Mouse (Mus musculus): ENCODE measurements around the gene Tap2. TPM values are rescaled to one million over a fixed set of nuclear protein-coding genes. Genes with fewer than 3 reads are reported as not detected.
A peak's percentile ranks its signal among the peaks of the same experiment; 100 is the strongest.

Tap2 gene
- polyA plus RNA-seq, 1 experiment from 2014 or later: 5.9 TPM

GRCm38 (mm10) chr17:34197904-34198520, 5.3 kb upstream of the Tap2 start:
- TF ChIP-seq CTCF (IDR thresholded peaks at IDR 0.05; ENCODE audit: low read depth) (no peak), EP300 (optimal IDR thresholded peaks at IDR 0.05) (no peak)
- Histone ChIP-seq H3K36me3 (ENCODE audit: control insufficient read depth, insufficient read depth, low read length) (no peaks in the 10 kb centered on the region), H3K9ac (ENCODE audit: low read length) (peak overlapping the region; percentile 48), H3K4me1 (replicated peaks; ENCODE audit: control insufficient read depth, insufficient read depth) (no peaks in the 10 kb centered on the region), H3K4me3 (ENCODE audit: low read depth, low read length) (peak overlapping the region; percentile 50), H3K27me3 (ENCODE audit: control insufficient read depth, insufficient read depth, low read length) (no peaks in the 10 kb centered on the region; the same call in 1 of the 2 replicates), H3K4me2 (replicated peaks; ENCODE audit: low read depth) (peak overlapping the region; percentile 76), H3K27ac (replicated peaks) (0 out of 2 replicates have a peak overlapping the region, but pooled peaks have one; percentile 14), H3K9me3 (ENCODE audit: control insufficient read depth, low read length) (no peaks in the 10 kb centered on the region)
- peak; percentile 48 for DNase-seq (ENCODE audit: low spot score)
- WGBS: 2% methylated on average over 32 of the region's 32 CpGs
- ATAC-seq (ENCODE audit: low FRiP score, low TSS enrichment): peak; percentile 43; the same call in 1 of the 2 replicates

DNA sequence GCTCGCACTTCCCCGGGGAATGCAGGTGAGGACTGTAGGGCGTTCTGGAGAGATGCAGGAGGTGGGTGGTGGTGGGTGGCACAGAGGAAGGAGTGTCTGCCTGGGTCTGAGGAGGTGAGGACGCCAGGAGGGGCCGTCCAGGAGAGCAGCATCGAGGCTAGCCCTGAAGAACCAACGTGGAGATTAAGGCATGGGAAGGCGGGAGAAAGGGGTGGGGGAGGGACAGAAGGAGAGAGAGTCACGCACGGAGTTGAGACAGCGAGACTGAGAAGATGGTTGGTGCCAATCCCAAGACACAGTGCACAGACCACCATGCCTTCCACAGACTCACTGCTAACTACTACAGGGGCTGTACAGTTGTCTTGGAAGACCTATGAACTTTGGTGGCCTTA, 4.8 kb upstream of the Tap2 start:
- ATAC-seq (ENCODE audit: low FRiP score, low TSS enrichment) (no peak), DNase-seq (ENCODE audit: low spot score) (no peak)
- Histone ChIP-seq H3K4me1 (replicated peaks; ENCODE audit: control insufficient read depth, insufficient read depth) (no peaks in the 10 kb centered on the region), H3K9ac (ENCODE audit: low read length) (peak overlapping the region; percentile 48), H3K27ac (replicated peaks) (no peak overlapping the region), H3K4me2 (replicated peaks; ENCODE audit: low read depth) (peak overlapping the region; percentile 76), H3K9me3 (ENCODE audit: control insufficient read depth, low read length) (no peaks in the 10 kb centered on the region), H3K4me3 (ENCODE audit: low read depth, low read length) (peak overlapping the region; percentile 50), H3K36me3 (ENCODE audit: control insufficient read depth, insufficient read depth, low read length) (no peaks in the 10 kb centered on the region), H3K27me3 (ENCODE audit: control insufficient read depth, insufficient read depth, low read length) (no peaks in the 10 kb centered on the region; the same call in 1 of the 2 replicates)
- no peak for TF ChIP-seq CTCF (IDR thresholded peaks at IDR 0.05; ENCODE audit: low read depth)
- TF ChIP-seq EP300 (optimal IDR thresholded peaks at IDR 0.05): no peak
- 12% methylated on average over 11 of the region's 11 CpGs for WGBS

DNA sequence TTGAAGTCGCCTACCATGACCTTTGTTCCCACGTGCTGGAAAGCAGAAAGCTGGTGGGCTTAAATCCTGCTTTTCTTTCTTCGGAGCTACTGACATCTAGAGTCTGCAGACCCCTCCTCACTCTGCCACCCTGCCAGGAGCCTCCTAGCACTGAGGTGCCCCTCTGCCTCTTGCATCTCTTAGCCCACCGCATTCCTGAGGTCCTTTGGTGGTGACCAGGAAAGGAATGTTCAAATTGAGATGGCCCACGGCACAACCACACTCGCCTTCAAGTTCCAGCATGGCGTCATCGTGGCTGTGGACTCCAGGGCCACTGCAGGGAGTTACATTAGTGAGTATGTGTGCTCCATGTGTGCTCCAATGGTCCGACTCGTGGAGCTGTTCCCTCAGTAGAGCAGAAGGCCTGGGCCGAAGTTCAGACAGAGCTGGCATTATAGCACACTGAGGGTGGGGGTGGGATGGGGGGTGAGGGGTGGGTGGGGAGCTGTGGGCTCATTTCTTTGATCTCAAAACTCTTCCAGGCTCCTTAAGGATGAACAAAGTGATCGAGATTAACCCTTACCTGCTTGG, 4.2 kb upstream of the Tap2 start:
- no peak for ATAC-seq (ENCODE audit: low FRiP score, low TSS enrichment)
- Histone ChIP-seq H3K27me3 (ENCODE audit: control insufficient read depth, insufficient read depth, low read length) (no peaks in the 10 kb centered on the region; the same call in 1 of the 2 replicates), H3K4me3 (ENCODE audit: low read depth, low read length) (0 out of 2 replicates have a peak overlapping the region, but pooled peaks have one; percentile 50), H3K9me3 (ENCODE audit: control insufficient read depth, low read length) (no peaks in the 10 kb centered on the region), H3K4me2 (replicated peaks; ENCODE audit: low read depth) (peak overlapping the region; percentile 76; the same call in 1 of the 2 replicates), H3K36me3 (ENCODE audit: control insufficient read depth, insufficient read depth, low read length) (no peaks in the 10 kb centered on the region), H3K4me1 (replicated peaks; ENCODE audit: control insufficient read depth, insufficient read depth) (no peaks in the 10 kb centered on the region), H3K27ac (replicated peaks) (no peak overlapping the region), H3K9ac (ENCODE audit: low read length) (no peak overlapping the region)
- DNase-seq (ENCODE audit: low spot score): no peak
- TF ChIP-seq EP300 (optimal IDR thresholded peaks at IDR 0.05) (no peak), CTCF (IDR thresholded peaks at IDR 0.05; ENCODE audit: low read depth) (no peak)
- WGBS: 70% methylated on average over 12 of the region's 12 CpGs

- 84% methylated on average over 10 of the region's 10 CpGs for WGBS
- ATAC-seq (ENCODE audit: low FRiP score, low TSS enrichment): no peak
Observed at GRCm38 (mm10) chr17:34200047-34200446, 3.3 kb upstream of the Tap2 start.

DNA sequence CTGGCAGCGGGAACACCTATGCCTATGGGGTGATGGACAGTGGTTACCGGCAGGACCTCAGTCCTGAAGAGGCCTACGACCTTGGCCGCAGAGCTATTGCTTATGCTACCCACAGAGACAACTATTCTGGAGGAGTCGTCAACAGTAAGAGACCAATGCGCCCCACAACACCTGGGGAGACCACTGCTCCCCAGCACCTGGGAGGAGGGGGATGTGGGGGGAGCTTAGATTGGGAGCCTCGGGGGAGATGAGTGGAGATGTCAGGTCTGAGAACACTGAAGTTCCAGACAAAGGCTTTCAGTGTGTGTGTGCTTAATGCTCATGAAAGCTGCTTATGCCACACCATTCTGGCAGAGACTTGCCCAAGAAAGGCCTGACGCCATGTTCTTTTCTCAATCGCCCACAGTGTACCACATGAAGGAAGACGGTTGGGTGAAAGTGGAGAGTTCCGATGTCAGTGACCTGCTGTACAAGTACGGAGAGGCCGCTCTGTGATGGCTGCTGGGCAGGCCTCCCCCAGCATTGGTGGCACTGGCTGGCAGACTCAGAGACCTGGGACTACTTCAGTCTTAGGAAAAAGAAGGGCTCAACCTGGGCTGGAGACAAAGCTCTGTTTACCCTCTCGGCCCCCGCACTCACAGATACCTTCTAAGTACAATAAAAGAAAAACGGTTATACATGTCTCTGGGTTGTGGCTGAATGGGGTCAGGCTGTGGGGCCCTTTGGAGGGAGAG, 2.4 kb upstream of the Tap2 start:
- no peak for DNase-seq (ENCODE audit: low spot score)
- no peak for ATAC-seq (ENCODE audit: low FRiP score, low TSS enrichment)
- Histone ChIP-seq H3K36me3 (ENCODE audit: control insufficient read depth, insufficient read depth, low read length) (no peaks in the 10 kb centered on the region), H3K9ac (ENCODE audit: low read length) (no peak overlapping the region), H3K9me3 (ENCODE audit: control insufficient read depth, low read length) (no peaks in the 10 kb centered on the region), H3K27me3 (ENCODE audit: control insufficient read depth, insufficient read depth, low read length) (no peaks in the 10 kb centered on the region; the same call in 1 of the 2 replicates), H3K4me1 (replicated peaks; ENCODE audit: control insufficient read depth, insufficient read depth) (no peaks in the 10 kb centered on the region), H3K4me2 (replicated peaks; ENCODE audit: low read depth) (no peak overlapping the region), H3K27ac (replicated peaks) (no peak overlapping the region), H3K4me3 (ENCODE audit: low read depth, low read length) (no peak overlapping the region)
- TF ChIP-seq EP300 (optimal IDR thresholded peaks at IDR 0.05): no peak
- no peak for TF ChIP-seq CTCF (IDR thresholded peaks at IDR 0.05; ENCODE audit: low read depth)
- 85% methylated on average over 16 of the region's 16 CpGs for WGBS

More at GRCm38 (mm10) chr17:34200047-34200446, 3.3 kb upstream of the Tap2 start:
- DNase-seq (ENCODE audit: low spot score): no peak
- Histone ChIP-seq H3K27ac (replicated peaks) (no peak overlapping the region), H3K36me3 (ENCODE audit: control insufficient read depth, insufficient read depth, low read length) (no peaks in the 10 kb centered on the region), H3K27me3 (ENCODE audit: control insufficient read depth, insufficient read depth, low read length) (no peaks in the 10 kb centered on the region; the same call in 1 of the 2 replicates), H3K4me1 (replicated peaks; ENCODE audit: control insufficient read depth, insufficient read depth) (no peaks in the 10 kb centered on the region), H3K9ac (ENCODE audit: low read length) (no peak overlapping the region), H3K4me3 (ENCODE audit: low read depth, low read length) (no peak overlapping the region), H3K4me2 (replicated peaks; ENCODE audit: low read depth) (no peak overlapping the region), H3K9me3 (ENCODE audit: control insufficient read depth, low read length) (no peaks in the 10 kb centered on the region)
- TF ChIP-seq CTCF (IDR thresholded peaks at IDR 0.05; ENCODE audit: low read depth): no peak
- TF ChIP-seq EP300 (optimal IDR thresholded peaks at IDR 0.05): no peak

All from stomach, postnatal 0 days (tissue).